Mouse (Mus musculus) hindbrain, embryonic 10.5 days (tissue): ENCODE measurements at regions not wholly inside any gene's neighbourhood (a gene's known extent, or its start where the extent isn't known, plus 50 kb on each side); places are given as distances from the start of the nearest gene placed in this dataset.
"Not testable (repeated sequence)": the region's sequence is repeated elsewhere in the genome, so short reads cannot be mapped to it uniquely, and the experiment has no call there.

Source experiments
- DNase-seq: peaks from one replicate; pipeline ENCODE4 v3.0.0-alpha.2; 2017; ENCODE audit warnings: low spot score
- H3K27ac ChIP-seq: fragments of 300-500 bp; sonication (generic); 2 replicates; pipeline ENCODE4 v1.5.1; 2016; ENCODE audit warnings: mild to moderate bottlenecking, moderate library complexity
- H3K27me3 ChIP-seq: fragments of 300-500 bp; sonication (generic); 2 replicates; pipeline ENCODE4 v1.6.1; 2016; ENCODE audit warnings: mild to moderate bottlenecking; ENCODE audit not compliant: poor library complexity, insufficient read depth, severe bottlenecking
- H3K36me3 ChIP-seq: fragments of 300-500 bp; sonication (generic); 2 replicates; pipeline ENCODE4 v1.6.1; 2016; ENCODE audit warnings: mild to moderate bottlenecking, moderate library complexity
- H3K4me1 ChIP-seq: fragments of 300-500 bp; sonication (generic); replicated peaks from 2 replicates; pipeline ENCODE4 v1.6.1; 2016; ENCODE audit warnings: mild to moderate bottlenecking
- H3K4me3 ChIP-seq: fragments of 300-500 bp; sonication (generic); 2 replicates; pipeline ENCODE4 v1.5.1; 2016; ENCODE audit warnings: mild to moderate bottlenecking, moderate library complexity
- H3K9me3 ChIP-seq: fragments of 300-500 bp; sonication (generic); 2 replicates; pipeline ENCODE4 v1.6.1; 2016; ENCODE audit warnings: mild to moderate bottlenecking, moderate library complexity
- WGBS: fragments of 180-500 bp; shearing (Covaris S2); methylation state at CpG from one replicate; pipeline ENCODE4 v1.1.7; 2016; 5-methylcytosine and 5-hydroxymethylcytosine counted together

DNA sequence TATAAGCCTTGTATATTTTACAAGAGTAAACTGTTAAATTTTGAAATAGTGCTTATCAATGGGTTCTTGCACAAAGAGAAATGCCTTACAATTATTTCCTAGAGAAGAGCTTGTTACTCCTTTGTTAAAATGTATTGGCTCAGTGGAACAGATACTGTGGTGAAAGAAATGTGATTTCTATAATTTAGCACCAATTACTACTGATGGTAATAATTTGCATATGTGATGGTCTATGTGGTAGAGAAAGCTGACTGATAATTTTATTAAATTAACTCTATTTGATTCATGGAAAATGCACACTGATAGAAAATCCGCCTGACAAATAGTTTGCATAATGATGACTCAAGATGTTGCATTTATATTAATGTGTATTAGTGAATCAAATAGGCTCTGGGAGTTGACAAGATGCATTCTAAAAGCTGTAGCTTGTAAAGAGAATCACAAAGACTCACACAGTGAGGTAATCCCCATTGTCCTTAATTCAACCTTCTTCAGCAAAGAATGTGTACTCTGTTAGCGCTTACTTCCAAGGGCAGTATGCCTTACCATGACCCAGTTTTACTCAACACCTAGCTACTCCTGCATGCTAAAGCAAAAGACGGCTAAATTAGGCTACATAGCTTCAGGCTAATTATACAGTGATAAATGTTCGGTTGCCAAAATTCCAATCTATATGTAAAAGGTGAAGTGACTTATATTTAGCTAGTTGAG lies 329.8 kb upstream of the Cenpq start:
- 69% methylated on average over 4 of the region's 4 CpGs for WGBS
- Histone ChIP-seq H3K4me3 (no peak overlapping the region), H3K4me1 (no peaks in the 10 kb centered on the region), H3K9me3 (no peaks in the 10 kb centered on the region), H3K36me3 (no peaks in the 10 kb centered on the region), H3K27me3 (no peaks in the 10 kb centered on the region), H3K27ac (no peak overlapping the region)
- no peak for DNase-seq

DNA sequence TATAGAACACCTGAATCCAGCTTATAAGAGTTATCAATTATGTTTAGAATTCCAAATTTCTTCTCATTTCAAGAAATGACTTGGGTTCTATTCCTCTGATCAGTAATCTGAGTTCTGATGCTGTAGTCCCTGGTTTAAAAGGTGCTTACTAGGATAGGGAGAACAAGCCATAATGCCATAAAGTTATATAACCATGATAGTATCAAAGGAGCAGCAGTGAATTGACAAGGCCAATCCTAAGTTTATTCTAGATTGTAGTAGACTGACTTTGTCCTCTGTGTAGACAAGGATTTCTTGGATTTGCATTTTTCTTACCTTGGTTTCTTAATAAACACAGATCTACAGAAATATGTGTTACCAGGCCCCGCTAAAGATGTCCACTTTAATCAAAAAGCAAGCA lies 326.6 kb upstream of the Cenpq start:
- 90% methylated on average over 1 of the region's 1 CpGs for WGBS
- H3K27ac ChIP-seq, result no peak overlapping the region
- H3K27me3 ChIP-seq, result no peaks in the 10 kb centered on the region
- no peaks in the 10 kb centered on the region for H3K36me3 ChIP-seq
- H3K9me3 ChIP-seq, result no peaks in the 10 kb centered on the region
- no peak for DNase-seq
- H3K4me3 ChIP-seq, result no peak overlapping the region
- H3K4me1 ChIP-seq, result no peaks in the 10 kb centered on the region

DNA sequence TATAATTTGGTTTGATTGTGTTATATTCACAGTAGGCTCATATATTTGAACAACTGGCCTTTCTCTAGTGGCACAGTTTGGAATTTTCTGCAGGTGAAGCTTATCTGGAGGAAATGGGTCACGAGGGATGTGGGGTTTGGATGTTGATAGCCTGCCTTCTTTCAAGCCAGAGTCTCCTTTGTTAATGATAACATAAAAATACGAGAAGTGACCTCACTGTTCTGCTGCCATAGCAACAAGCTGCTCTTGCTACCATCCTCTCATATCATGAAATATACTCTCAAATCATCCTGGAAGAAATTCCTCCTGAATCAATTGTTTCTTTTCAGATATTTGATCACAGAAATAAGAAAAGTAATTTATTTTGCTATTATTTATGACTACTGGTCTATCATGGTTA lies 313.6 kb upstream of the Cenpq start:
- WGBS, result 75% methylated on average over 2 of the region's 2 CpGs
- DNase-seq, result no peak
- H3K4me1 ChIP-seq, result no peaks in the 10 kb centered on the region

DNA sequence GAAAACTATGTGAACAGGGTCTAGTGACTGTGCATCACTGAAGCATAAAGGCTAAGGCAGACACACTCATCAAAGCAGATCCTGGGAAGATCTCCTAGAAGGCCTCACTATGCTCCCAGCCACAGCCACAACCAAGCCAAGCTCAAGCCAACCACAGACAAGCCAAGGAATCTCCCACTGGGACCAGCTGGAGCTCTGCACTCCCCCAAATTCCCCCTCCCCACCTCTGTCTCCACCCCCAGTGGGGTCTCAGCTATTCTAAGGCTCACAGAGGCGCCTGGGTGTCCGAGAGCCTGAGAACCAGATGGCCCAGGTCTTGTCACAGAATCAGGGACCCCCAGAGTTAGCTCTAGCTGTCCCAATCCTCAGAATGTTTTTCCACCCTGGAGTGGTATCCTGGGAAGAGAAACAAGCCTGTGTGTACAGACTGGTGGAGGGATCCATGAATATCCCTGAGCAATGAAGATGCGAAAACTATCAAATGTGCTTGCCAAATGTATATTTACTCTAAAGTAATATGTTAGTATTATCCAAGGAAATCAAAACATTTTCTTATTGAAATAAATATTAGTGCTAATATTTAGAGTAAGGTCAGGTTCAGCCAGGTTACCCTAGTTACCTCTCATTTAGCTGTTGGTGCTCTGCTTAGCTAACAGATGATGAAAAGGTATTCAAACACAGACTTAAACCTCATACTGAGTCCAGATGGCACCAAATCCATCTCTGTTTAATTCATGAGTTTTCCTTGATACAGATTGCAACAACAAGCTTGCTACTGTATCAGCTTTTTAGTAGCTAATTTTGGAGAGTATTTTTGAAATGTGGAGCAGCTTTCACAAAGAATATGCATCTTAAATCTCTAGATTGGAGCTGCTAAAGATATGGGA lies 292.5 kb upstream of the Cenpq start:
- DNase-seq, result no peak
- 0 out of 2 replicates have a peak overlapping the region, but pooled peaks have one; percentile 29 for H3K27ac ChIP-seq
- no peaks in the 10 kb centered on the region for H3K36me3 ChIP-seq

More for the DNA sequence above, 313.6 kb upstream of the Cenpq start:
- Histone ChIP-seq H3K27ac (no peak overlapping the region), H3K36me3 (no peaks in the 10 kb centered on the region), H3K27me3 (no peaks in the 10 kb centered on the region), H3K4me3 (no peak overlapping the region), H3K9me3 (no peaks in the 10 kb centered on the region)

DNA sequence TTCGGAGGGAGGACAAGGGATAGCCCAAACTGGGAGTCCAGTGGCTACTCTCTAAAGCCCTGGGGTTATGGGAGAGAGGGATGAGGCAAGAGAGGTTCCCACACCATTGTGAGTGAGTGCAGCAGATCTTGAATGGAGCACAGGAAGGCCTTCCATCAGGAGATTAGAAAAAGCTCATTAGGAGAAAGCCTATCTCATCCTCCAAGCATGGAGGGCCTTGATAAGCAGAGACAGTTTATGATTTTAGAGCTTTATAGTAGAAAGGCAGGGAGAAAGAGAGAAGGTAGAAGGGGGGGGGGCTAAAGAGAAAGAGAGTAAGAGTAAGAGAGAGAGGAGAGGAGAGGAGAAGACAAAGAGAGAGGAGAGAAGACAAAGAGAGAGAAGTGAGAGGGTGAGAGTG lies 282.0 kb upstream of the Cenpq start:
- DNase-seq, result no peak
- H3K4me1 ChIP-seq, result no peaks in the 10 kb centered on the region
- H3K27ac ChIP-seq, result no peak overlapping the region
- H3K27me3 ChIP-seq, result no peaks in the 10 kb centered on the region
- no peak overlapping the region for H3K4me3 ChIP-seq
- H3K9me3 ChIP-seq, result no peaks in the 10 kb centered on the region
- H3K36me3 ChIP-seq, result no peaks in the 10 kb centered on the region
- WGBS, result 91% methylated on average over 1 of the region's 1 CpGs

More for the DNA sequence above, 292.5 kb upstream of the Cenpq start:
- WGBS, result 70% methylated on average over 3 of the region's 3 CpGs
- Histone ChIP-seq H3K9me3 (no peaks in the 10 kb centered on the region), H3K4me1 (no peaks in the 10 kb centered on the region), H3K27me3 (no peaks in the 10 kb centered on the region), H3K4me3 (no peak overlapping the region)

DNA sequence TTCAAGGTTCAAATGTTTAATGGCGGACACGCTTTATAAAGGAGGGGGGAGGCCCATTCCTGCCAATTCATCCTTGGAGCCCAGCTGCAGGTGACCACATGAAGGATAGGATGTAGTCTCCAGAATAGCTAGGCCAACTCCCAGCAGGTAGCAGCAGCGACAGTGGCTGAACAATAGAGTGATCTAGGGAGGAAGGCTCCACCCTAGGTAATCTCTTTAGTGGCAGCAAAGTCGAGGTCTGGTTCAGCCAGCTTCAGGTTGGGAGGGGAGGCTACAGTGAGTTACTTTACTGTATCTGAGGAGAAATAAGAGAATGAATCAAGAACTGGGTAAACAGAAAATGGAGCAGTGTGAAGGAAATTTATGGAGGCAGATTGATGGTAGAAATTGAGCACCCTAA lies 264.6 kb upstream of the Cenpq start:
- DNase-seq, H3K4me3 ChIP-seq, H3K27ac ChIP-seq, H3K36me3 ChIP-seq, H3K27me3 ChIP-seq, H3K9me3 ChIP-seq, H3K4me1 ChIP-seq: not testable (repeated sequence)
- 57% methylated on average over 4 of the region's 4 CpGs for WGBS

DNA sequence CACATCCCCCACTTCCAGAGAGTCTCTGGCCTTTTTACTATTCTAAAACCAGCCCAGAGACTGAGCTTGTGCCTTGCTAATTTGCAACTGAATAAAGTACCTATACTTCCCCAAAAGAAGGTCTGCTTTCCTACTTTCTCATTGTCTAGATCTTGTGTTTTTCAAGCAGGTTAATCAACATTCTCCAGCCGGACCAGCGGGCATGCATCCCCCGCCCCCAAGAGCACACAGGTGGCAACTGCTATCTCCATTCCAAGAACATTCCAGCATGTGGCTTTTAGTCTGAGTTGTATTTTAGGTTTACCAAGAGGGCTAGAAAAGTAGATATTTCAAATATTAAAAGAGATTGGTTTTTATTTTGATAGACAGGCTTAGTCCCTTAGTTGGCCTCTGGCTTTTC lies 255.5 kb upstream of the Cenpq start:
- WGBS, result 87% methylated on average over 3 of the region's 3 CpGs
- not testable (repeated sequence) for H3K4me3 ChIP-seq, H3K9me3 ChIP-seq, DNase-seq, H3K27ac ChIP-seq, H3K36me3 ChIP-seq, H3K27me3 ChIP-seq, H3K4me1 ChIP-seq

DNA sequence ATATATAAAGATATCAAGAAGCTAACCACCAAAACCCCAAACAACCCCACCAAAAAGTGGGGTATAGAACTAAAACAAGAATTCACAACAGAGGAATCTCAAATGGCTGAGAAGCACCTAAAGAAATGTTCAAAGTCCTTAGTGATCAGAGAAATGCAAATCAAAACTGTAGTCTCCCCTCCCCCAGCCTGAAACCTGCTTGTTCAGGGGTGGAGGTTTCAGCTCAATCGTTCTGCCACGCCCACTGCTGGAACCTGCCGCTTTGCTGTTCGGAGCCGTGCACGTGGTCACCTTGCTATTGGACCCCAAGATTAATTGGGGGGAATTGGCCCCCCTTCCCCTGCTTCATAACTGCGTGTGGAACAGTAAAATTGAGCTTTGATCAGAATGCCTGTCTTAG lies 251.8 kb upstream of the Cenpq start:
- H3K4me1 ChIP-seq, DNase-seq: not testable (repeated sequence)
- 88% methylated on average over 7 of the region's 7 CpGs for WGBS

DNA sequence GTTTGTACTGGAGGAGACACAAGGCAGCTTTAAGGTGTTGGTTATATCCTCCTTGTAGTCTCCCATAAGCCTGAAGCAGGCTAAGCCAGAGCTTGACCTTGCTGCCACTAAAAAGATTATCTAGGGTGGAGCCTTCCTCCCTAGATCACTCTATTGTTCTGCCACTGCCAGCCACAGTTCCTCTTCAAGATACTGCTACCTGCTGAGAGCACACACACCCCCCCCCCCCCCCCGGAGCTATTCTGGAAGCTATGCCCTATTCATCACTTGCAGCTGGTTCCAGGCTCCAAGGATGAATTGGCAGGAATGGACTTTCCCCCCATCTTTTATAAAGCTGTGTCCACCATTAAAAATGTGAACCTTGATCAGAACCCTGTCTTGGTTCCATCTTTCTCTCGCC lies 249.9 kb upstream of the Cenpq start:
- no peaks in the 10 kb centered on the region for H3K4me1 ChIP-seq
- no peaks in the 10 kb centered on the region for H3K36me3 ChIP-seq
- H3K4me3 ChIP-seq, result no peak overlapping the region
- WGBS, result 73% methylated on average over 2 of the region's 2 CpGs
- no peaks in the 10 kb centered on the region for H3K27me3 ChIP-seq
- no peak overlapping the region for H3K27ac ChIP-seq
- DNase-seq, result no peak
- no peaks in the 10 kb centered on the region for H3K9me3 ChIP-seq

More for the DNA sequence above, 251.8 kb upstream of the Cenpq start:
- H3K27ac ChIP-seq, H3K4me3 ChIP-seq, H3K9me3 ChIP-seq, H3K27me3 ChIP-seq, H3K36me3 ChIP-seq: not testable (repeated sequence)

DNA sequence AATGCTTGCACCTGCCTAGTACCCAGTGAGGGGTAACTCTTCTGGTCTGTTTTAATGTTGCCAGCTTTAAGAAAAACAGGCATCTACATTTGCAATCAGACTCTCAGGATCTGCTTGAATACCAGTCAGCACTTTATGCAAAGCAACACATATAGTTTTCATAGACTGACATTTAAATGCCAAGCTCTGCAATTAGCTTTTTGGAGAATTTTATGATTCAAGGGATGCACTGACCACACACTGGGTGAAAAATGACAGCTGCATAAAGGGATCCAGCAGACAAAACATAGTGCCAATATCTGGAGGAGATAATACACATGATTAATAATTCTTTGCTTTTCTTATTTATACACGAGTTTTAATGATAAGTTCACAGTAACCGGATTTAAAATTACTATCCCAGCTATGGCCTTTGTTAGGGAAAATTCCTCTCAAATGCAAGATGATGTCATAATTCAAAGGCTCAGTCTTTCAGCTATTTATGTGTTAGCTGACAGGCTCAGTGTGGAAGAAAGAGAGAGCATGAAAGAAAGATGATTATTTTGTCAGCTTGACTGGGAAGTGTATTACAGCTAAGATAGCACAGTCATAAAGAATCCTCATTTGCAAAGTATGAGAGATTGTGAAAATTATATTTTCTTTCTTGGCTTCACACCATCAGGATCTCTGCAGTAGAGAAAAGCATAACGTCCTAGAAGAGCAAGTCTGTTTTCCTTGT lies 219.0 kb upstream of the Cenpq start:
- no peak overlapping the region for H3K27ac ChIP-seq
- H3K4me1 ChIP-seq, result no peaks in the 10 kb centered on the region
- H3K27me3 ChIP-seq, result no peaks in the 10 kb centered on the region
- no peaks in the 10 kb centered on the region for H3K9me3 ChIP-seq
- no peaks in the 10 kb centered on the region for H3K36me3 ChIP-seq
- 81% methylated on average over 3 of the region's 3 CpGs for WGBS
- H3K4me3 ChIP-seq, result no peak overlapping the region
- no peak for DNase-seq

DNA sequence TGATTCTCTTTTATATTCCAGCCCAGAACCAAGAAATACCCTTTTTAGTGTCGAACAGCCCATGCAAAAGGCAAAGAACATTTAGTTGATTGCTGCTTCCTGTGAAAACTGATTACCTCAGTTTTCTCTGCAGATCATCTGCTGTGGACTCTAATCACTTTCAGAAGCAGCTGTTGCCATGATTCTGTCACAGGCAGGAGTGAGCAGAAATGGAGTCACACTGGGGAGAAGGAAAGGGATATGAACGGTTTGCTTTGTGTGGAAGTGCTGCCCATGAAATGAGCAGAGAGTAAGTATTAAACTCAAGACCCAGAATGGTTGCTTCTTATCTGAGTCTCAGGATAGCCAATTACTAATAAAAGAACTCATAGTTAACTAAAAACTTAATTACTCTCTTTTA lies 217.6 kb upstream of the Cenpq start:
- Histone ChIP-seq H3K4me3 (no peak overlapping the region), H3K36me3 (no peaks in the 10 kb centered on the region), H3K27me3 (no peaks in the 10 kb centered on the region), H3K27ac (no peak overlapping the region), H3K4me1 (no peaks in the 10 kb centered on the region), H3K9me3 (no peaks in the 10 kb centered on the region)
- DNase-seq, result no peak
- WGBS, result 72% methylated on average over 2 of the region's 2 CpGs

DNA sequence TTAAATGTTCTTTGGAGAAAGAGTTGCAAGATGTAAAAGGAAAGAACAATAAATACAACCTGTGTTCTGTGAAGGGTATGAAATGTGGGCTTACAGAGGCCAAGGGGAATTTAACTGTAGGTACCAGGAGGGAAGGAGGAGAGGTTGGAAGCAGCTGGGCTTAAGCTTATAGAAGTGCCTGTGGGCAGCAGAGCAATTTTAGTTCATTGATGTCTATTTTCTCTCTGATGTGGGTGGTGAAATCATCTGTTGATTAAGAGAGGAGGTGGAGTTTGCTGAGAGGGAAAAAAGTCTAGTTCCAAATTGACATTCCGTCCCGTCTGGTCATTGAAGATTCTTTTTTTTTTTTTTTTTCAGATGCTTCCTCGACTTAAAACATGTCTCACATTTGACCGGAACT lies 209.7 kb upstream of the Cenpq start:
- H3K27ac ChIP-seq, result no peak overlapping the region
- H3K4me1 ChIP-seq, result no peaks in the 10 kb centered on the region
- H3K4me3 ChIP-seq, result no peak overlapping the region
- no peak for DNase-seq
- no peaks in the 10 kb centered on the region for H3K27me3 ChIP-seq
- no peaks in the 10 kb centered on the region for H3K36me3 ChIP-seq
- H3K9me3 ChIP-seq, result no peaks in the 10 kb centered on the region
- 83% methylated on average over 4 of the region's 4 CpGs for WGBS

DNA sequence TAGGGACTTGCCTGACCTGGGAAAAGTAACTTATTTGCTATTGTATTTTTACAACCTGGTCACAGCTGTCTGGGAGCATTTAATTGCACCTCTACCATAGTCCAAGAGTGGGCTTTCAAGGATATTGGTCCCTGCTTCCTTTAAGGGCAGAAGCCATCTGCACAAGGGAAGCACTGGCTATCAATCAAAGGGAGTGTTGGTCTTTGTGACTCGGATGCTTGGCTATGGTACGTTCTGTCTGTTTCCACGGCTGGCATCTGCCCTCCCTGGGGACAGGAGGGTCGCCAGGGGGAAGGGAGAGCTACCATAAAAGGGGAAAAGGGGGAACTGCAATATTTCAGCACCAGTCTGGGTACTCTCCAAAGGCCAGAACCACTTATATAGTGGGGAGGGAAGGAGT lies 190.7 kb upstream of the Cenpq start:
- H3K4me3 ChIP-seq, result no peak overlapping the region
- H3K27ac ChIP-seq, result no peak overlapping the region
- no peaks in the 10 kb centered on the region for H3K27me3 ChIP-seq
- WGBS, result 37% methylated on average over 4 of the region's 4 CpGs
- H3K9me3 ChIP-seq, result no peaks in the 10 kb centered on the region
- peak; percentile 10 for DNase-seq
- H3K36me3 ChIP-seq, result no peaks in the 10 kb centered on the region
- no peaks in the 10 kb centered on the region for H3K4me1 ChIP-seq
